11 mouse cellular contexts compared by ENCODE assay signal in genomic region chr4:45949109-45949848, GRCm38 (mm10). TPM values are rescaled to one million over a fixed set of nuclear protein-coding genes. Genes with fewer than 3 reads are reported as not detected.
A peak's percentile ranks its signal among the peaks of the same experiment; 100 is the strongest.
DNase-seq lines count a peak whose midpoint lies in the region; ATAC-seq and TF ChIP-seq lines count a peak whose summit lies in the region.
"Had no signal": no experiment of that assay in that cellular context is flagged by ENCODE, and none has a peak within 500 bp of the region (broad histone marks: within the 10 kb centered on the region; RNA-seq: fewer than 3 reads in every experiment).

No protein-coding gene starts in this region.

- H3K27me3 ChIP-seq in MEL (ENCODE audit: control insufficient read depth in 1 of 2, insufficient read depth in 2 of 2, low read length in 2 of 2), result no peaks in the 10 kb centered on the region
- peaks cover under 1% of the 10 kb centered on the region for H3K27me3 ChIP-seq in megakaryocyte, embryonic 14.5 days (replicated peaks)
- H3K27me3 ChIP-seq: CH12.LX; forebrain, embryonic 12.5 days had no signal

- TF ChIP-seq CTCF in MEL (IDR thresholded peaks at IDR 0.05 in 2 of 3, conservative IDR thresholded peaks at IDR 0.05 in 1 of 3; ENCODE audit: control insufficient read depth in 1 of 3, insufficient read depth in 1 of 3, low read depth in 2 of 3, low read length in 3 of 3, poor library complexity in 1 of 3, severe bottlenecking in 1 of 3), result no peak

- H3K27ac ChIP-seq in MEL (ENCODE audit: control insufficient read depth, low read depth, low read length), result peak overlapping the region; percentile 78
- H3K27ac ChIP-seq: forebrain, embryonic 12.5 days had no signal

- DNase-seq in adrenal gland, adult (ENCODE audit: inconsistent age in 2 of 2, low spot score in 1 of 2), result peak; percentile 70 to 83
- DNase-seq in adrenal gland, postnatal 4 days (ENCODE audit: low spot score in 2 of 2), result no peak
- peak; percentile 86 for DNase-seq in MEL (ENCODE audit: low read depth, low spot score)
- no peak for DNase-seq in cerebellum, adult 9-11 months
- DNase-seq in urinary bladder, postnatal 25 days (ENCODE audit: low spot score), result no peak
- no peak for DNase-seq in gastrocnemius, postnatal 4 days (ENCODE audit: low spot score in 2 of 2)
- DNase-seq: cerebellum, adult 8-10 months had no signal

- TF ChIP-seq POLR2A in MEL (IDR thresholded peaks at IDR 0.05; ENCODE audit: control insufficient read depth in 1 of 2, insufficient read depth in 1 of 2, low read depth in 1 of 2, low read length in 2 of 2, poor library complexity in 1 of 2), result no peak

- peaks cover 9 to 44% of the 10 kb centered on the region in 2 experiments; a peak in 3 of 4 replicates for H3K4me1 ChIP-seq in MEL (ENCODE audit: control insufficient read depth in 1 of 2, insufficient read depth in 2 of 2, low read length in 2 of 2)
- peaks cover 66% of the 10 kb centered on the region for H3K4me1 ChIP-seq in megakaryocyte, embryonic 14.5 days
- H3K4me1 ChIP-seq: forebrain, embryonic 12.5 days had no signal

- TF ChIP-seq EP300 in MEL (IDR thresholded peaks at IDR 0.05; ENCODE audit: low read depth in 1 of 2, low read length in 2 of 2), result peak; percentile 73 to 79

- H3K9ac ChIP-seq in MEL (ENCODE audit: control insufficient read depth, low read depth, low read length, poor library complexity, severe bottlenecking), result peak overlapping the region; percentile 38
- H3K9ac ChIP-seq: forebrain, embryonic 12.5 days had no signal

- peak; percentile 77 to 79; a peak in 3 of 4 replicates for ATAC-seq in hematopoietic stem cell, adult 5-6 weeks (replicated peaks in 1 of 2; ENCODE audit: insufficient read depth in 1 of 2, low FRiP score in 2 of 2, low TSS enrichment in 1 of 2, low read depth in 1 of 2, poor library complexity in 2 of 2, severe bottlenecking in 2 of 2)

- peaks cover 0 to 31% of the 10 kb centered on the region in 2 experiments; a peak in 2 of 4 replicates for H3K36me3 ChIP-seq in MEL (ENCODE audit: control insufficient read depth in 1 of 2, insufficient read depth in 2 of 2, low read length in 2 of 2)
- peaks cover 28% of the 10 kb centered on the region for H3K36me3 ChIP-seq in megakaryocyte, embryonic 14.5 days (replicated peaks; ENCODE audit: low read length)
- H3K36me3 ChIP-seq: forebrain, embryonic 12.5 days had no signal

- peaks cover 17% of the 10 kb centered on the region for H3K79me2 ChIP-seq in MEL (ENCODE audit: control insufficient read depth, insufficient read depth, low read length, poor library complexity)

- no peak overlapping the region for H3K4me3 ChIP-seq in MEL (ENCODE audit: control insufficient read depth in 1 of 2, insufficient read depth in 1 of 2, low read depth in 2 of 2, low read length in 2 of 2)
- H3K4me3 ChIP-seq in megakaryocyte, embryonic 14.5 days (replicated peaks), result peak overlapping the region; percentile 89
- H3K4me3 ChIP-seq: forebrain, embryonic 12.5 days had no signal

- H3K9me3 ChIP-seq in MEL (replicated peaks; ENCODE audit: insufficient read depth, low read length), result no peaks in the 10 kb centered on the region
- H3K9me3 ChIP-seq in megakaryocyte, embryonic 14.5 days, result peaks cover 6% of the 10 kb centered on the region
- H3K9me3 ChIP-seq: forebrain, embryonic 12.5 days had no signal

- no peak for TF ChIP-seq RAD21 in MEL (IDR thresholded peaks at IDR 0.05; ENCODE audit: low read depth, low read length)

TF ChIP-seq in MEL, 35 proteins besides CTCF, POLR2A, EP300 and RAD21:
- TF ChIP-seq GABPA (IDR thresholded peaks at IDR 0.05; ENCODE audit: low read depth, low read length), result no peak
- TF ChIP-seq BHLHE40 (IDR thresholded peaks at IDR 0.05; ENCODE audit: borderline replicate concordance, low read depth, low read length), result no peak
- no peak for TF ChIP-seq ZKSCAN1 (IDR thresholded peaks at IDR 0.05; ENCODE audit: low read depth, low read length)
- TF ChIP-seq POLR2AphosphoS5 (IDR thresholded peaks at IDR 0.05; ENCODE audit: borderline replicate concordance, low read depth, low read length), result no peak
- TF ChIP-seq MAZ (IDR thresholded peaks at IDR 0.05; ENCODE audit: low read depth, low read length), result no peak
- no peak for TF ChIP-seq USF1 (IDR thresholded peaks at IDR 0.05; ENCODE audit: low read depth, low read length)
- peak; percentile 52; the same call in 1 of the 2 replicates for TF ChIP-seq SIN3A (IDR thresholded peaks at IDR 0.05; ENCODE audit: low read length)
- peak; percentile 34; the same call in 1 of the 2 replicates for TF ChIP-seq ELF1 (IDR thresholded peaks at IDR 0.05; ENCODE audit: low read depth, low read length)
- TF ChIP-seq TCF12 (IDR thresholded peaks at IDR 0.05; ENCODE audit: low read depth, low read length), result peak; percentile 43; the same call in 1 of the 2 replicates
- no peak for TF ChIP-seq MYC (IDR thresholded peaks at IDR 0.05; ENCODE audit: low read depth, low read length)
- no peak for TF ChIP-seq UBTF (IDR thresholded peaks at IDR 0.05; ENCODE audit: borderline replicate concordance, insufficient read depth, low read depth, low read length)
- TF ChIP-seq TAL1 (IDR thresholded peaks at IDR 0.05; ENCODE audit: low read length), result no peak
- TF ChIP-seq MXI1 (IDR thresholded peaks at IDR 0.05; ENCODE audit: low read depth, low read length), result peak; percentile 17; the same call in 1 of the 2 replicates
- TF ChIP-seq RCOR1 (IDR thresholded peaks at IDR 0.05; ENCODE audit: low read depth, low read length), result no peak; the same call in 1 of the 2 replicates
- no peak for TF ChIP-seq USF2 (IDR thresholded peaks at IDR 0.05; ENCODE audit: borderline replicate concordance in 1 of 2, insufficient read depth in 1 of 2, low read depth in 1 of 2, low read length in 2 of 2)
- TF ChIP-seq ETS1 (IDR thresholded peaks at IDR 0.05; ENCODE audit: low read depth, low read length), result peak; percentile 81
- no peak for TF ChIP-seq E2F4 (IDR thresholded peaks at IDR 0.05; ENCODE audit: borderline replicate concordance, low read depth, low read length)
- TF ChIP-seq KAT2A (conservative IDR thresholded peaks at IDR 0.05; ENCODE audit: low read depth, low read length), result no peak
- no peak for TF ChIP-seq POLR2AphosphoS2 (IDR thresholded peaks at IDR 0.05; ENCODE audit: low read length)
- TF ChIP-seq MAFK (IDR thresholded peaks at IDR 0.05; ENCODE audit: borderline replicate concordance, low read depth, low read length), result no peak
- TF ChIP-seq ZNF384 (IDR thresholded peaks at IDR 0.05; ENCODE audit: low read depth, low read length), result no peak
- TF ChIP-seq SMC3 (IDR thresholded peaks at IDR 0.05; ENCODE audit: low read depth, low read length), result no peak
TF ChIP-seq in MEL: peak in this region for 5.

RNA-seq across cellular contexts. Expression of gene Tdrd7, which starts 15.9 kb away (rescaled TPM):
- 10 to 100 TPM; 20.9 to 22.5 TPM for total RNA-seq in adrenal gland, postnatal 4 days (2021)
- total RNA-seq in MEL (2012; rRNA removed), result 11.8 and 11.9 TPM in 2 replicates
- polyA plus RNA-seq in MEL (2012; ENCODE audit: insufficient read depth in 1 of 2, insufficient read length in 2 of 2, low read depth in 1 of 2, low replicate concordance in 2 of 2, missing spikeins in 1 of 2), result 1 to 10 TPM in 1 of 2 experiments, not detected in 1; 7.7 TPM
- total RNA-seq in hematopoietic stem cell, adult 5-6 weeks (2017), result 14.4 and 15.2 TPM in 2 replicates
- 1.6 TPM in 1 of 2 replicates, not detected in the other for polyA plus RNA-seq in megakaryocyte, embryonic 14.5 days (2012; ENCODE audit: insufficient read depth, low replicate concordance)
- 10 to 100 TPM; 18.9 to 19.0 TPM for total RNA-seq in gastrocnemius, postnatal 4 days (2021)

RNA-seq across cellular contexts. Expression of gene Ccdc180, which starts 59.2 kb away (rescaled TPM):
- total RNA-seq in adrenal gland, postnatal 4 days (2021), result under 1 TPM; 0.08 to 0.25 TPM
- 0.07 and 0.08 TPM in 2 replicates for total RNA-seq in MEL (2012; rRNA removed)
- under 1 TPM in 1 of 2 experiments, not detected in 1; 0.31 TPM for polyA plus RNA-seq in MEL (2012; ENCODE audit: insufficient read depth in 1 of 2, insufficient read length in 2 of 2, low read depth in 1 of 2, low replicate concordance in 2 of 2, missing spikeins in 1 of 2)
- total RNA-seq in hematopoietic stem cell, adult 5-6 weeks (2017), result 0.25 TPM in 1 of 2 replicates, not detected in the other
- 0.02 TPM in 1 of 2 replicates, not detected in the other for polyA plus RNA-seq in megakaryocyte, embryonic 14.5 days (2012; ENCODE audit: insufficient read depth, low replicate concordance)
- not detected for total RNA-seq in gastrocnemius, postnatal 4 days (2021)
- total RNA-seq: CH12.LX had no signal

Comparison
In these comparisons a context has a peak if more than half of its experiments do, and no peak if none do; other contexts are left out.
1. DNase-seq: peak in adrenal gland, adult (2 of 2) and MEL (single experiment); none in adrenal gland, postnatal 4 days (0 of 2), cerebellum, adult 9-11 months (single experiment), urinary bladder, postnatal 25 days (single experiment) and gastrocnemius, postnatal 4 days (0 of 2).